In the genomic region with DNA sequence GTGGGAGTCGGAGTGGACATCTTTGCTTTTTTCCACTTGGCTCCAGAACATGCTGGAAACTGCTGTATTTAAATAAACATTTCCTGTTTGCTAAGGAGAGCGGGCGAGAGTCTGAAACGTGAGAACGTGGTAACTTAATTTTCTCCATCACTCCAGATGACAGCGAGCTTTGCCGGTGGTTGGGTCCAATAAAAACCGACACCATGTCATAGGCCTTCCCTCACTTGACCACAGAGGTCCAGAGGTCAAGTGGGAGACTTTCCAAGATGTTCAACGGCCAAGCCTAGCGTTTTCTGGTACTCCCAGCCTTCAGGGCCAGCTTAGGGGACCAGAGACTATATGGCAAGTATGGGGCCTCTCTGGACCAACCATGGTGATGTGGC, we compare ENCODE assay signal across 12 mouse cellular contexts. TPM values are rescaled to one million over a fixed set of nuclear protein-coding genes. Genes with fewer than 3 reads are reported as not detected.
DNase-seq lines count a peak whose midpoint lies in the region; ATAC-seq and TF ChIP-seq lines count a peak whose summit lies in the region.
"Had no signal": no experiment of that assay in that cellular context is flagged by ENCODE, and none has a peak within 500 bp of the region (broad histone marks: within the 10 kb centered on the region; RNA-seq: fewer than 3 reads in every experiment).

No protein-coding gene starts in this region.

- DNase-seq in gastrocnemius, adult 8-10 months (ENCODE audit: low spot score in 2 of 2), result peak; percentile 30 to 32
- DNase-seq in gastrocnemius, postnatal 4 days (ENCODE audit: low spot score in 2 of 2), result no peak
- DNase-seq in embryo, embryonic 10.5 days (ENCODE audit: low spot score), result peak; percentile 60
- no peak for DNase-seq in thymus, adult 18-20 months
- no peak for DNase-seq in layer of hippocampus, adult 18-20 months (ENCODE audit: low spot score in 2 of 2)
- no peak for DNase-seq in forebrain, postnatal 0 days
- DNase-seq: cerebellum, postnatal 25 days had no signal

- TF ChIP-seq CTCF in forebrain, postnatal 0 days (IDR thresholded peaks at IDR 0.05; ENCODE audit: low read depth), result no peak

- no peaks in the 10 kb centered on the region for H3K9me3 ChIP-seq in kidney, embryonic 15.5 days (replicated peaks)
- no peaks in the 10 kb centered on the region for H3K9me3 ChIP-seq in lung, embryonic 15.5 days
- H3K9me3 ChIP-seq in forebrain, postnatal 0 days (ENCODE audit: low read length), result no peaks in the 10 kb centered on the region
- H3K9me3 ChIP-seq: neural tube, embryonic 12.5 days had no signal

- H3K36me3 ChIP-seq in kidney, embryonic 15.5 days, result no peaks in the 10 kb centered on the region
- H3K36me3 ChIP-seq in lung, embryonic 15.5 days, result no peaks in the 10 kb centered on the region
- no peaks in the 10 kb centered on the region for H3K36me3 ChIP-seq in forebrain, postnatal 0 days (ENCODE audit: insufficient read depth)
- H3K36me3 ChIP-seq: neural tube, embryonic 12.5 days had no signal

- no peak overlapping the region for H3K9ac ChIP-seq in kidney, embryonic 15.5 days
- no peak overlapping the region for H3K9ac ChIP-seq in lung, embryonic 15.5 days
- no peak overlapping the region for H3K9ac ChIP-seq in forebrain, postnatal 0 days
- H3K9ac ChIP-seq: neural tube, embryonic 12.5 days had no signal

- H3K4me1 ChIP-seq in kidney, embryonic 15.5 days, result peaks cover 47% of the 10 kb centered on the region
- H3K4me1 ChIP-seq in lung, embryonic 15.5 days, result peaks cover 52% of the 10 kb centered on the region
- H3K4me1 ChIP-seq in forebrain, postnatal 0 days (ENCODE audit: insufficient read depth), result no peaks in the 10 kb centered on the region

- H3K27ac ChIP-seq in kidney, embryonic 15.5 days, result peak overlapping the region; percentile 73
- peak overlapping the region; percentile 82 for H3K27ac ChIP-seq in lung, embryonic 15.5 days
- no peak overlapping the region for H3K27ac ChIP-seq in forebrain, postnatal 0 days (ENCODE audit: low read depth, low read length)
- H3K27ac ChIP-seq: macrophage; neural tube, embryonic 12.5 days had no signal

- H3K4me3 ChIP-seq in kidney, embryonic 15.5 days (replicated peaks), result no peak overlapping the region
- H3K4me3 ChIP-seq in lung, embryonic 15.5 days, result 0 out of 2 replicates have a peak overlapping the region, but pooled peaks have one; percentile 67
- no peak overlapping the region for H3K4me3 ChIP-seq in forebrain, postnatal 0 days (ENCODE audit: low read depth, low read length)
- H3K4me3 ChIP-seq: neural tube, embryonic 12.5 days had no signal

- H3K4me2 ChIP-seq in kidney, embryonic 15.5 days, result peak overlapping the region; percentile 96
- H3K4me2 ChIP-seq in lung, embryonic 15.5 days, result peak overlapping the region; percentile 83
- no peak overlapping the region for H3K4me2 ChIP-seq in forebrain, postnatal 0 days (ENCODE audit: low read depth)

- ATAC-seq in kidney, embryonic 15.5 days (replicated peaks; ENCODE audit: low FRiP score), result no peak
- ATAC-seq in lung, embryonic 15.5 days (ENCODE audit: borderline replicate concordance, extremely low read depth, low FRiP score, low TSS enrichment), result 0 out of 2 replicates have a peak, but pooled peaks have one; percentile 2
- no peak for ATAC-seq in forebrain, postnatal 0 days

- peaks cover 45% of the 10 kb centered on the region for H3K27me3 ChIP-seq in kidney, embryonic 15.5 days
- H3K27me3 ChIP-seq in lung, embryonic 15.5 days, result peaks cover 44% of the 10 kb centered on the region
- peaks cover 9% of the 10 kb centered on the region for H3K27me3 ChIP-seq in forebrain, postnatal 0 days (ENCODE audit: insufficient read depth, low read length)

- WGBS in kidney, embryonic 15.5 days, result 11% methylated on average over 10 of the region's 10 CpGs
- WGBS in lung, embryonic 15.5 days, result 10% methylated on average over 10 of the region's 10 CpGs
- 68% methylated on average over 10 of the region's 10 CpGs for WGBS in forebrain, postnatal 0 days

RNA-seq across cellular contexts. Expression of gene Slit3, which starts 4.1 kb away (rescaled TPM):
- total RNA-seq in gastrocnemius, adult 8-10 months (2022), result 10 to 100 TPM in 1 of 4 experiments, 1 to 10 TPM in 3; 5.1 to 11.7 (median 6.9) TPM
- 10 to 100 TPM; 17.0 to 24.0 TPM for total RNA-seq in gastrocnemius, postnatal 4 days (2021)
- 13.6 and 14.9 TPM in 2 replicates for polyA plus RNA-seq in kidney, embryonic 15.5 days (2015; fragmentation: Nextera tagmentation; extraction: Ambion mirVana)
- polyA plus RNA-seq in lung, embryonic 15.5 days (2015; fragmentation: Nextera tagmentation; extraction: Ambion mirVana), result 17.9 and 21.4 TPM in 2 replicates
- 10 to 100 TPM; 91.5 to 93.5 TPM for total RNA-seq in layer of hippocampus, adult 18-20 months (2021)
- 5.7 and 15.0 TPM in 2 replicates for total RNA-seq in forebrain, postnatal 0 days (2014; rRNA removed)
- 1.9 and 5.6 TPM in 2 replicates for polyA plus RNA-seq in forebrain, postnatal 0 days (2015; fragmentation: Nextera tagmentation; extraction: Ambion mirVana)
- polyA plus RNA-seq: C2C12, macrophage had no signal

Comparison
In these comparisons a context has a peak if more than half of its experiments do, and no peak if none do; other contexts are left out.
1. DNase-seq: peak in gastrocnemius, adult 8-10 months (2 of 2) and embryo, embryonic 10.5 days (single experiment); none in gastrocnemius, postnatal 4 days (0 of 2), thymus, adult 18-20 months (0 of 2), layer of hippocampus, adult 18-20 months (0 of 2) and forebrain, postnatal 0 days (single experiment).